Mouse (Mus musculus): Measurements from ENCODE around the gene Shmt1. TPM values are rescaled to one million over a fixed set of nuclear protein-coding genes. Genes with fewer than 3 reads are reported as not detected.

Shmt1 gene
- polyA plus RNA-seq, 1 experiment from 2014 or later: 113 TPM

DNA sequence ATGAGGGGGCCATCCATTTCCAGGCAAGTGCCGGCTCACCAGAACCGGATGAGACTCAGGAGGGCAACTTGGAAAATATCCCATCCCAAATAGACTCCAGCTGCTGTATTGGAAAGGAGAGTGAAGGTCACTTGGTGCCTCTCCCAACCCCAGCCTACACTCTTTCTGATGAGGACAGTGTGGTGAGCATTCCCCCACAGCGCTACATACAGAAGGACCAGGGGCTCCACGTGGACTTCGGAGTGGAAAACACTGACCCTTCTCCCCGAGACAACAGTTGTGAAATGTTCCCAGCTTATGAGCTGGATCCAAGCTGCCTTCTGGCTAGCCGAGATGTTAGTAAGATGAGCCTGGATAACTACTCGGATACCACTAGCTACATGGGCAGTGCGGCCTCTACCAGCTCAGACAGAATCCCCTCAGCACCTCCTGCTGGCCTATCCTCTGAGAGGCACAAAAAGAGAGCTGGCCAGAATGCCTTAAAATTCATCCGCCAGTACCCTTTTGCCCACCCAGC, 31.8 kb downstream of the Shmt1 start:
- Histone ChIP-seq H3K27me3 (ENCODE audit: poor library complexity, severe bottlenecking) (no peaks in the 10 kb centered on the region), H3K27ac (no peak overlapping the region), H3K9me3 (no peaks in the 10 kb centered on the region), H3K36me3 (replicated peaks) (peaks cover 65% of the 10 kb centered on the region), H3K4me1 (peaks cover 65% of the 10 kb centered on the region), H3K4me3 (peak overlapping the region; percentile 93)
- no peak for DNase-seq (ENCODE audit: extremely low spot score, low spot score)
- WGBS: 90% methylated on average over 10 of the region's 10 CpGs

DNA sequence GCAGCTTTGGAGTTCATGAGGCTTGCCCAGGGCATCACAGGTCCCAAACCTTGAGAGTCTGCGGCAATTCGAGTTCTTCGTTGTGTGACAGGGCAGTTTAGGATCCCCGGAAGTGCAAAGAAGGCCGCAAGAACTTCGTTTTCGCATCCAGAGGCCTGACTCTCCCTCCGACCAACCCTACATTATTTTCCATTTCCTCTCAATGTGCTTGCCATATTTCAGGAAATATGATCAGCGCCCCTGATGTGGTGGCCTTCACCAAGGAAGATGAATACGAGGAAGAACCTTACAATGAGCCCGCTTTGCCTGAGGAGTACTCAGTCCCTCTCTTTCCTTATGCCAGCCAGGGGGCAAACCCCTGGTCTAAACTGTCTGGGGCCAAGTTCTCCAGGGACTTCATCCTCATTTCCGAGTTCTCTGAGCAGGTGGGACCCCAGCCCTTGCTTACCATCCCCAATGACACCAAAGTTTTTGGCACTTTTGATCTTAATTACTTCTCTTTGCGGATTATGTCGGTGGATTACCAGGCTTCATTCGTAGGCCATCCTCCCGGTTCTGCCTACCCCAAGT, 33.6 kb downstream of the Shmt1 start:
- Histone ChIP-seq H3K27me3 (ENCODE audit: poor library complexity, severe bottlenecking) (no peaks in the 10 kb centered on the region), H3K4me3 (peak overlapping the region; percentile 93), H3K27ac (peak overlapping the region; percentile 90), H3K9me3 (no peaks in the 10 kb centered on the region), H3K36me3 (replicated peaks) (peaks cover 46% of the 10 kb centered on the region), H3K4me1 (peaks cover 70% of the 10 kb centered on the region)
- DNase-seq (ENCODE audit: extremely low spot score, low spot score): no peak
- WGBS: 28% methylated on average over 16 of the region's 16 CpGs

DNA sequence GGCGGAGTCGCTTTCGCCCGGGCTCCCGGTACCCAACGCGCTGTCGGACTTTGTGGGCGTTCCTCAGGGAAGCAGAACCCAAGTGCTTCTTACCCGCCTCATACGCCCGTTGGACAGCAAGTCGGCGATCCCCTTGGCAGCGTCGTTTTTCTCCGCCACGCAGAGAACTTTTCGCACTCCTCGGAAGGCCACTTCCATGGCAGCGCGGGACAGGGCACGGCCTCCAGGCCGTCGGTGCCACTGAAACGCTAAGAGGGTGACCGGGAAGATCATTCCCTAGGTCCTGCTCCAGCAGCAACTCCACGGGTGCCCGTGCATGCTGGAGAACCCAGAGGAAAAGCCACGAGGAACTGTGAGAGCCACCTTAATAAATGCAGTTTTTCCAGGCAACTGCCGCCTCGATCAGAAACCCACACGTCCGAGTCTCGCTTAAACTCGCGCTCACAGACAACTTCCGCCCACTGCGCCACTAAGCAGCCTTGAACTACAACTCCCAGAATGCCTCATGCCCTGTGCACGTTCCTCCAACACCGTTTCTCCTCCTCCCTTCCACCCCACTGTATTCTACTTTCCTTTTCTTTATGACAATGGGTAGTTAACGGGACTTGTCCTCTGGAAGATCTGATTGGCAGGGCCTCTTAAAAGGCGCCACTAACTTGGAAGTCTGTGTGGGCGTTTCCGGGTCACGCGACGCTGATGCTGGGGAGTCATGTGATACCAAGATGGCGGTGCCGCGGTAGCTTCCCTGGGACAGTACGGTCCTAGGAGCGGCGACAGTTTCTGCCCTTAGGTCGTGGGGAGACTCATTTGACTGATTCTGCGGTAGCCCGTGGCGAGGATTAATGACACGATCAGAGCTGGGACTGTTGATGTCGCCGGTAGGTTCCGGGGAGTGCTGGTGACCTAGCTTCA, 34.4 kb downstream of the Shmt1 start, which contains the start of the genes Top3a and Smcr8:
TSS of gene Top3a (minus strand) at position 537 of the 912 bp plus-strand sequence.
TSS of gene Smcr8 (plus strand) at position 696 of the 912 bp plus-strand sequence.
- Histone ChIP-seq H3K4me3 (peak within 1 kb of the TSS; percentile 93), H3K4me1 (peaks cover 65% of the 10 kb centered on the region), H3K27me3 (ENCODE audit: poor library complexity, severe bottlenecking) (no peaks in the 10 kb centered on the region), H3K27ac (peak within 1 kb of the TSS; percentile 90), H3K36me3 (replicated peaks) (peaks cover 38% of the 10 kb centered on the region), H3K9me3 (no peaks in the 10 kb centered on the region)
- WGBS: under 1% methylated on average over 62 of the region's 62 CpGs
- peak; percentile 91 for DNase-seq (ENCODE audit: extremely low spot score, low spot score)

DNA sequence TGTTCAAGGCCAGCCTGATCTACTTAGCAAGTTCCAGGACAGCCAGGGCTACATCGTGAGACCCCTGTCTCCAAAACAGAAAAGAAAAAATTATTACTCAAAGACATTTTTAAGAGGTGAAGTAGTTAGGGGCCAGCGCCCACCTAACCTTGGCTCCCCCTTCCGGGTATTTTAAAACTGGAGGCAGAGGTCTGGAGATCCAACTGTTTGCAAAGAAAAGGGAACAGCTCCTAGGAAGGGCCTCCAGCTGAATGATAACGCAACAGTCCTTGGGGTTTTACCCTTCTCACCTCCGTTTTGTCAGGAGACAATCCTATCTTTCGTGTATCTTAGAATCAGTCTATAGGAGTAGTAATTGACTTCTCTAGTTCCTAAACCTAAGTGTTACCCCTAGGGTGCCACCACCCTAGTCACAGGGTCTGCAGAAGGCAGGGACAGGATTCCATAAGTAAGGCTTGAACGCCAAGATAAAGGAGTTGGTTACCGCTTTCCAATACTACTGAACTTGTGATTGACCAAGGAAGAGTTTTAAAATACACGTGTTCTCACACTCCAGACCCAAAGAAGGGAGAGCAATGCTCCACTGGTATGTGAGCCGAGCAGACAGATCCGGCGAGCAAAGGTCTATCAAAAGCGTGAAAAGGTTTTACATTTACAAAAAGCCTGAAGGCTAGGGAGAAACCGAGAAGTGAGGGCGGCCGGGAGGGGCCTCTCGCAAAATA, 35.2 kb downstream of the Shmt1 start:
- H3K4me1 ChIP-seq: peaks cover 57% of the 10 kb centered on the region
- no peak for DNase-seq (ENCODE audit: extremely low spot score, low spot score)
- 7% methylated on average over 17 of the region's 17 CpGs for WGBS
- H3K9me3 ChIP-seq: no peaks in the 10 kb centered on the region
- H3K4me3 ChIP-seq: peak overlapping the region; percentile 93
- peaks cover 32% of the 10 kb centered on the region for H3K36me3 ChIP-seq (replicated peaks)
- H3K27me3 ChIP-seq (ENCODE audit: poor library complexity, severe bottlenecking): no peaks in the 10 kb centered on the region
- peak overlapping the region; percentile 90 for H3K27ac ChIP-seq

DNA sequence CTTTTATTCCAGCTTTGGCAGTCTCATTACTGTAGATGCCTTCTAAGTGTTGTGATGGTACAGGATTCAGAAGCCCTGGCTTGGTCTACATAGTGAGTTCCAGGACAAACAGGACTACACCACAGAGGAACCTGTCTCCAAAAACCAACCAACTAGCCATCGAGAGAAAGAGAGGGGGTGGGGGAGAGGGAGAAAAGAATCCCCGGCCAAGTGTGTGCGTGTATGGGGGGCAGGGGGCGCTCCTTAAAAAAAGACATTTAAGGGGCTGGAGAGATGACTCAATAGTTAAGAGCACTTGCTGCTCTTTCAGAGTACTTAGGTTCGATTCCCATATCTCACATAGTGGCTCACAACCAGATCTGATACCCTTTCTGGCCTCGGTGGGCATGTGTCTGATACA, 35.9 kb downstream of the Shmt1 start:
- Histone ChIP-seq H3K27ac (no peak overlapping the region), H3K27me3 (ENCODE audit: poor library complexity, severe bottlenecking) (no peaks in the 10 kb centered on the region), H3K36me3 (replicated peaks) (peaks cover 25% of the 10 kb centered on the region), H3K9me3 (no peaks in the 10 kb centered on the region), H3K4me1 (peaks cover 50% of the 10 kb centered on the region), H3K4me3 (peak overlapping the region; percentile 93)
- WGBS: 67% methylated on average over 6 of the region's 6 CpGs
- DNase-seq (ENCODE audit: extremely low spot score, low spot score): no peak

DNA sequence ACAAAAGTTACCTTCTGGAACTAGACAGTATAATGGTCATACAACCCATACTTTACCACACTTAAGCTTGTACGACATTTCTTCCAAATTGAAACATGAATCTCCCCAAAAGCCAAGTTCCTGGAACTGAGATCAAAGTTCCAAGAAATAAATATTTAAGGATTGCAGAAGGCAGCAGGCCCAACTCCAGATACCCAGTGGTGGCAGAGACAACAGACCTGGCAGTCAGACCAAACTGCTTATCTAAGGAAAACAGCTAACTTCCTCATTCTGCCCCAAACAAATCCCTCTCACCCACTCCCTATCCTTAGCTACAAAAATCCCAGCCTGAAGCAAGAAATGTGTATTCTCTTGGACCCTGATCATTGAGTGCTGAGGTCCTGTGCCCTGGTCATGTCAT, 36.7 kb downstream of the Shmt1 start:
- no peaks in the 10 kb centered on the region for H3K9me3 ChIP-seq
- H3K27me3 ChIP-seq (ENCODE audit: poor library complexity, severe bottlenecking): no peaks in the 10 kb centered on the region
- H3K4me3 ChIP-seq: peak overlapping the region; percentile 93; the same call in 1 of the 2 replicates
- peaks cover 18% of the 10 kb centered on the region for H3K36me3 ChIP-seq (replicated peaks)
- WGBS: 88% methylated on average over 1 of the region's 1 CpGs
- H3K4me1 ChIP-seq: peaks cover 43% of the 10 kb centered on the region
- DNase-seq (ENCODE audit: extremely low spot score, low spot score): no peak
- H3K27ac ChIP-seq: no peak overlapping the region

DNA sequence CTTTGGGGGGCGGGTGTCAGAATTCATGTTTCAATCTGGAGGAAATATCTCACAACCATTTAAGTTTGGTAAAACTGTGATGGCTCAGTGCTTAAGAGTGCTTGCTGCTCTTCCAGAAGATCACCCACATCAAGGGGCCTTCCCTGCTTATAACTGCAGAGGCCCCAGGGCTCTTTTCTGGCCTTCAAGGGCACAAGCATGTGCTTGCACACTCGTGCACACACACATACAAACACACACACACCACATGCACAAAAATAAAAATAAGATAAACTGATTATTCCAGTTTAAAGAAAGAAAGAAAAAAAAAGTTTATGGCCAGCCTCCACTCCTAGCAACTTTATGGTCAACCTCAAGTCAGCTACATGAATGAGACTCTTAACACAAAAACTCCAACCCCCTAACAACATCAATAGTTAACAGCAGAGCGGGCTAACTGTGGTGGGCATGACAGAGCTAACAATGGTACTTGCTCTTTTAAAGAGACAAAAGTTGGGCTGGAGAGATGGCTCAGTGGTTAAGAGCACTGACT, 37.3 kb downstream of the Shmt1 start:
- Histone ChIP-seq H3K4me1 (peaks cover 36% of the 10 kb centered on the region), H3K4me3 (no peak overlapping the region), H3K36me3 (replicated peaks) (peaks cover 11% of the 10 kb centered on the region), H3K9me3 (no peaks in the 10 kb centered on the region), H3K27ac (no peak overlapping the region), H3K27me3 (ENCODE audit: poor library complexity, severe bottlenecking) (no peaks in the 10 kb centered on the region)
- WGBS: 87% methylated on average over 3 of the region's 3 CpGs
- DNase-seq (ENCODE audit: extremely low spot score, low spot score): no peak

DNA sequence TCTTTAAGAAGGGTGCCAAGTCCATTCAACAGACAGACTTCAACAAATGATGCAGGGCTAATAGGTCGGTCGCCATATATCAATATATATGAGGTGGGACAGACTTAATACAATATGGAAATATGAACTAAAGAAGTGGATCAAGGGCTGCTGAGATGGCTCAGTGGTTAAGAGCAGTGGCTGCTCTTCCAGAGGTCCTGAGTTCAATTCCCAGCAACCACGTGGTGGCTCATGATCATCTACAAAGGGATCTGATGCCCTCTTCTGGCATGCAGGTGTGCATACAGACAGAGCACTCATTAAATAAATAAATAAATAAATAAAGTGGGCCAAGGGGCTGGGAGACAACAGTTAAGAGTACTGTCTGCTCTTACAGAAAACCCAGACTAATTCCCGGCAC, 39.4 kb downstream of the Shmt1 start:
- no peak overlapping the region for H3K27ac ChIP-seq

DNA sequence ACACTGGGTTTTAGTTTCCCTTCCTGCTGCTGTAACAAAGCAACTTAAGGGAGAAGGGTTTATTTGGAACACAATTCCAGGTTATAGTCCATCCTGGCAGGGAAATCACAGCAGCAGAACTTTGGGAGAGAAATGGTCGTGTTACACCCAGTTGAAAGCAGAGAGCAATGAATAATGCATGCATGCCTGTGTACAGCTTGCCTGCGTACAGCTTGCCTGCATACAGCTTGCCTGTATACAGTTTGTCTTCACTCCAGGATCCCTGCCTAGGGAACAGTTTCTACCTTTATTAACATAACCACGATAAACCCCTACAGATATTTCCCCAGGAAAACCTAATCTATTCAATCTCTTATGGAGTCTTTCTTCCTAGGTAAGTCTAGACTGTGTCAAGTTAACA, 40.7 kb downstream of the Shmt1 start:
- no peak overlapping the region for H3K4me3 ChIP-seq
- no peaks in the 10 kb centered on the region for H3K9me3 ChIP-seq
- 0 out of 2 replicates have a peak, but pooled peaks cover 4% of the 10 kb centered on the region for H3K36me3 ChIP-seq (replicated peaks)
- DNase-seq (ENCODE audit: extremely low spot score, low spot score): no peak
- no peak overlapping the region for H3K27ac ChIP-seq
- peaks cover 15% of the 10 kb centered on the region for H3K4me1 ChIP-seq
- H3K27me3 ChIP-seq (ENCODE audit: poor library complexity, severe bottlenecking): no peaks in the 10 kb centered on the region
- WGBS: 89% methylated on average over 3 of the region's 3 CpGs

More for the DNA sequence above, 39.4 kb downstream of the Shmt1 start:
- no peak overlapping the region for H3K4me3 ChIP-seq
- H3K36me3 ChIP-seq (replicated peaks): 0 out of 2 replicates have a peak, but pooled peaks cover 2% of the 10 kb centered on the region
- H3K9me3 ChIP-seq: no peaks in the 10 kb centered on the region
- H3K27me3 ChIP-seq (ENCODE audit: poor library complexity, severe bottlenecking): no peaks in the 10 kb centered on the region
- H3K4me1 ChIP-seq: peaks cover 22% of the 10 kb centered on the region
- no peak for DNase-seq (ENCODE audit: extremely low spot score, low spot score)
- WGBS: 86% methylated on average over 4 of the region's 4 CpGs

DNA sequence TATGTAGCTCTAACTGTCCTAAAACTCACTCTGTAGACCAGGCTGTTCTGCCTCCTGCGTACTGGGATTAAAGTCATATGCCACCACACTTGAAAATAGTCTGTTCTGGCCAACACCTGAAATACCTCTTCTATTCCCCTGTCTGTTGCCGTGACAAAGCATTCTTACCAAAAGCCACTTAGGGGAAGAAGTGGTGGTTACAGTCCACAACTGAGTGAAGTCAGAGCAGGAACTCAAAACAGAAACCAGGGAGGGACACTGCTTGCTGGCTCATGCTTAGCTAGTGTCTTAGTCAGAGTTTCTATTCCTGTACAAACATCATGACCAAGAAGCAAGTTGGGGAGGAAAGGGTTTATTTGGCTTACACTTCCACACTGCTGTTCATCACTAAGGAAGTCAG, 42.2 kb downstream of the Shmt1 start:
- no peaks in the 10 kb centered on the region; the same call in 1 of the 2 replicates for H3K9me3 ChIP-seq
- no peak overlapping the region for H3K27ac ChIP-seq
- no peak for DNase-seq (ENCODE audit: extremely low spot score, low spot score)
- peaks cover 4% of the 10 kb centered on the region; the same call in 1 of the 2 replicates for H3K4me1 ChIP-seq
- H3K4me3 ChIP-seq: no peak overlapping the region
- WGBS: 86% methylated on average over 2 of the region's 2 CpGs
- no peaks in the 10 kb centered on the region for H3K27me3 ChIP-seq (ENCODE audit: poor library complexity, severe bottlenecking)
- H3K36me3 ChIP-seq (replicated peaks): peaks cover 16% of the 10 kb centered on the region

DNA sequence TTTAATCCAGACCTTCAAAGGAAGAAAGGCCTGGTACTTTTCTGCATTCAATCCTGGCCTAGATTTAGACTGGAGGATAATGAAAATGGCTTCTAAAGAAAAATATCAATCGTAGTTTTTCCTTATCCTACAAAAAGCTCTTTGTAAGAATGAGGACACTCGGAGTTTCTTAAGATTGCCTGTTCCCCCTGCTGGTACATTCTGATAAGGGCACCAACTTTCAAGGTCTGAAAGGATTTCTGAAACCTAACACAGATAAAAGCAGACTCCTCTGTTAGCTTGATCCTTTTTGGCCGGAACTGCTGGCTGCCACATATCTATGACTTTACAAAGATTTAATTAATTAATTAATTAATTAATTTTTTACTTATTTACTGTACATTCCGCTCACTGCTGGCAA, 44.5 kb downstream of the Shmt1 start:
- Histone ChIP-seq H3K27me3 (ENCODE audit: poor library complexity, severe bottlenecking) (no peaks in the 10 kb centered on the region), H3K27ac (no peak overlapping the region), H3K4me1 (no peaks in the 10 kb centered on the region), H3K36me3 (replicated peaks) (peaks cover 30% of the 10 kb centered on the region), H3K4me3 (no peak overlapping the region), H3K9me3 (no peaks in the 10 kb centered on the region; the same call in 1 of the 2 replicates)
- 88% methylated on average over 4 of the region's 4 CpGs for WGBS
- DNase-seq (ENCODE audit: extremely low spot score, low spot score): no peak

DNA sequence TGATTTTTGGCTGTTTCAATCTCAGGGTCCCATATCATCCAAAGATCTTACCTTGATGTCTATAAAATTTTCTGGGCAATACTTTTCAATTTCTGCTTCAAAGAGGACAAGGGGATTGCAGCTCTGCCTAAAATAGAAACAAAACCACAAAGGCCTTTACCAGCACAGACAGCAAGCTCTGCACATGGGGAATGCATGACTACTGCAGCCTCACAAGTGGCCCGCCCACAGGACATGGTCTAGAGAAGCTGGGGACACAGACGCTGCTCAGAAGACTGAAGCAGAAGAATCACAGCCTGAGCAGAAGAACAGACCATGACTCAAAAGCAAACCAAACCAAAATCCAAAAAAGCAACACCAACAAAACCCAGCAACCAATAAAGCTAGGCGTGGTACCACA, 49.8 kb downstream of the Shmt1 start:
- Histone ChIP-seq H3K4me3 (no peak overlapping the region), H3K4me1 (no peaks in the 10 kb centered on the region), H3K27ac (no peak overlapping the region), H3K36me3 (replicated peaks) (peaks cover 79% of the 10 kb centered on the region), H3K27me3 (ENCODE audit: poor library complexity, severe bottlenecking) (no peaks in the 10 kb centered on the region), H3K9me3 (no peaks in the 10 kb centered on the region; the same call in 1 of the 2 replicates)
- no peak for DNase-seq (ENCODE audit: extremely low spot score, low spot score)
- 89% methylated on average over 3 of the region's 3 CpGs for WGBS

All from forebrain, embryonic 10.5 days (tissue).